Mouse (Mus musculus): ENCODE measurements around the gene Armc9.

Armc9 gene

DNA sequence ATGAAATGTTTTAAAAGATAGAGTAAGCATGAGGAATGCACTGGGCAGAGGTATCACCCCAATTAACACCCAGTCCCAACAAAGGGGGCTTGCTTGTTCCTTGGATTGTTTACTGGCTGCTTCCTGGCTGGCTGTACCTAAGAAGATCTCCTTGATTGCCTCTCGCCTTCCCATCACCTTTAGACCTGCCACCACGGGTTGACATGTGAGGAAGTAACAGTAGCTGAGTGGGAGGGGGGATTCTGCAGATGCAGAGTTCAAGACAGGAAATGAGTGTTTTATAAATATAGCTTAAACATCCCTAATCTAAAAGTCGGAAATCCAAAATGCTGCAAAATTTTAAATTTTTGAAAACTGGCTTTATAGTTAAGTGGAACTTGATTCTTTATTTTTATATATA, 110.5 kb downstream of the Armc9 start:
- in situ Hi-C loops (cut with MboI, MseI) = loop anchor here in 1 of 2 experiments (10.0 kb wide), 2 partner anchors 300 to 670 kb away; no protein-coding TSS in a partner anchor

DNA sequence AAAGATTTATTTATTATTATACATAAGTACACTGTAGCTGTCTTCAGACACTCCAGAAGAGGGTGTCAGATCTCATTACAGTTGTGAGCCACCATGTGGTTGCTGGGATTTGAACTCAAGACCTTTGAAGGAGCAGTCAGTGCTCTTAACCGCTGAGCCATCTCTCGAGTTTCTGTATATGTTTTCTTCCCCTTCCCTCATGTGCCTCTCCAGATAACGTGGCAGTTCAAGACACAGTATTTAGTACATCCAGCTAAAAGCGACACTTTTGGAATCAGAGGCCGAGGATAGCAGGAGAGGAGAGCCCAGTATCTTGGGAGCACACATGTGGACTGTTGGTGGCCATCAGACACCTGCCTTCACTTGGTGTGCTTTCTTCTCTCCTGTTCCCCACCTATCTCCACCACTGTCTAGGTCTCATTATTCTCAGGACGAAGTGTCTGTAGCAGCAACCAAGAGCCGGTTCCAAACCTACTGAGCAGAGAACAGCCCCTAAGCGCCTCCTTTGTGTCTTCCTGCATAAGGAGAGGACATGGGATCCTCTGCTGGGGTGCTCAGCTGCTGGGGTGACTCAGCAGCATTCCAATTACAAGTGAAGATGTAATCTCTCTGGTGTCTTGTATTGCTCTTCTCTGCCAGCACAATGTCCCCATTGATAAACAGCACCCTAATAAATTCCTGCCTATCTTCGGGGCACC, 114.1 kb downstream of the Armc9 start:
- in situ Hi-C loops (cut with MboI, MseI) = loop anchor here in 1 of 2 experiments (10.0 kb wide), 2 partner anchors 296 to 666 kb away; no protein-coding TSS in a partner anchor

DNA sequence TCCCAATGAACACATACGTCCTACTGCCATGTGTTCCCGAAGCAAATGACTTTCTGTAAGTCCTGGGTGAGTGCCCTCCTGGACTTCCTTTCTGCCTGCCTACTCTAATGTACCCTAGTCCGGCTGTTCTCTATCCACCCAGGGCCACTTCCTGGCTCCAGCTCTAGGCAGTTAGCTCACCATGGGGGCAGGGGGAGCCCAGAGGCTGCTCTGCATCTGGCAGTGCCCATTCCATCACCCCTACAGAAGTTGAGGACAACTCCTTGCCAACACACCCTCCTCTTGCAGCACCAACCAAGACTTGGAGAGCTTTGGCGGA, 114.6 kb downstream of the Armc9 start:
- in situ Hi-C loops (cut with MboI, MseI) = loop anchor here in 1 of 2 experiments (10.0 kb wide), 2 partner anchors 296 to 666 kb away; no protein-coding TSS in a partner anchor

DNA sequence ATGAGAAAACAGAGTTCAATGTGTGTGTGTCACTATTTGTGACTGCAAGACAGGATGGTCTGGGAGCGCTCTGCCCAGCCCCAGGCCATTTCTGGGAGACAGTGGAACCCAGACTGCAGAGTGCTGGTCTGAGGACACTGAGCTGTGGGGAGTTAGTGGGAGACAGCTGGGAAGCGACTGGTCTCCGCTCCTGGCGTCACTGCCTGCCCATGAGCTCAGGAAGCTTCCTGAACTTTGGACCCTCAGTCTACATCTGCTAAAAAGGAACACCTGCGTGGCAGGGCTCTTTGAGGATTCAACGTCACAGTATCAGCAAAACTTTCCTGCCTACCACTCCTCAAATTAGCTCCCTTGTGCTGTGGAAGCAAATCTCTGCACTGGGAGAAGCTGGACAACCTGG, 117.1 kb downstream of the Armc9 start:
- in situ Hi-C loops (cut with MboI, MseI) = no loop called here

DNA sequence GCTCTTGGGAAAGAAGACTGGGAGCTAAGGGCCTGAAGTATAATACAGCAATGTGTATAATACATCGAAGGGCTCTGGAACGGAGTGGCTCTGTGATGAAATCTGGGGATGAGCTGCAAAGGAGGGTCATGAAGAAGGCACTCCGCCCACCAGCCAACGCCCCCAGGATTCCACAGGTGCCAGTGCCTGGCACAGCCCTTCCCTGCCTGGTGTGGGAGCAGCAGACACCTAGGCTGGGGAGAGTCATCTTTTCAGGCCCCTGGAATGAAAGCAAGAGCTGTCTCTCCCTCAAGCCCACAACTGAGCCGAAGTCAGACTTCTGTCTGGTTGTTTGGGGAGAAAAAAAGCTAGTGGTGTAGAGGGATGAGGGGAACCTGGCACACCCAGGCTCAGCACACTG, 122.5 kb downstream of the Armc9 start:
- in situ Hi-C loops (cut with MboI, MseI) = no loop called here

GRCm38 (mm10) chr1:86281781-86282536, 127.4 kb downstream of the Armc9 start:
- in situ Hi-C loops (cut with MboI, MseI) = no loop called here

GRCm38 (mm10) chr1:86284101-86284500, 129.5 kb downstream of the Armc9 start:
- in situ Hi-C loops (cut with MboI, MseI) = no loop called here

DNA sequence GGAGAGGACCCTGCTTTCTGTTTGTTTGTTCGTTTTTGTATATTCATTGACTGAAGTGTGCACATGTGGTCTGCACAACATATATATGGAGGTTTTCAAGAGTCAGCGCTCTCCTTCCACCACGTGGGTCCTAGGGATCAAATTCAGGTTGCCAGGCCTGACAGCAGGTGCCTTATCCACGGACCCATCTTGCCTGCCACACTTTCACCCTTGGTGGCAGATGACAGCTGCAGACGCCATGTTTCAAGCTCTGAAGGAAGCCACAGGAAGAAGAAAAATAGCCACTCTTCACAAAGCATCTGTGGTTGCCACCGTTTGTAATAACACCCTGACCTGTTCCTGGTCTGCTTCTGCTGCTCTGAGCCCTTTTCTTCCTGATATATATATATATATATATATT, 130.7 kb downstream of the Armc9 start:
- in situ Hi-C loops (cut with MboI, MseI) = no loop called here

GRCm38 (mm10) chr1:86287473-86287872, 132.9 kb downstream of the Armc9 start:
- in situ Hi-C loops (cut with MboI, MseI) = no loop called here

DNA sequence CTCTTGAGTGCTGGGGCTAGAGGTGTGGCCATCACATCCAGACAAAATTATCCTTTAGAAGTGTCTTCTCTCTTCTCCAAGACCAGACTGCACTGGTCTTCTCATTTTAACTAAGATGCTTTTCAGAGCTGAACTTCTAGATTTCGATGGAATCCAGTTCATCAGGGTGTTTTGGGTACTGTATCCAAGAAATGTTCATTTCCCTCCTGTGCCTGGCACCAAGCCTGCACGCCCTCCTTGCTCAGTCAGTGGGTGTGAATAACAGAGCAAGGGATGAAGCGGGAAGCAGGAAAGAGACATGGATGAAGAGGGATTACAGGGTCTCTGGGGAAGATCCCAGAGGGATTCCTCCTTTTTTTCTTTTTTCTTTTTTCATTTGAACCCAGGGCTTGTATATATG, 135.9 kb downstream of the Armc9 start:
- in situ Hi-C loops (cut with MboI, MseI) = no loop called here

DNA sequence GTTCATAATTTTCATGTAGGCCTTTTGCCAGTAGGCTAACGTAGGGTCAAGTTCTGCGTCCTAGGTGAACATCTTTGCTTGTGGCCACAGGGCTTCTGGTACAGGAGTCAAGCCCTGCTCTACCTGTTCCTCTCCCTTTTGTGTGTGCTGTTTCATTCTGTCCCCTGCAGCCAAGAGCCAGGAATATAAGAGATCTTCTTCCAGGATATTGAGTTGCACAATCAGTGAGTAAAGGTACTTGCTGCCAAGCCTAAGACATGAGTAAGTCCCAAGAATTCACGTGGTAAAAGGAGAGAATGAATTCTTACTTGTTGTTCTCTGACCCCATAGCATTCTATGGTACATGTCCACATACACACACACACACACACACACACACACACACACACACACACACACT, 138.5 kb downstream of the Armc9 start:
- in situ Hi-C loops (cut with MboI, MseI) = no loop called here

GRCm38 (mm10) chr1:86293868-86294267, 139.3 kb downstream of the Armc9 start:
- in situ Hi-C loops (cut with MboI, MseI) = no loop called here

GRCm38 (mm10) chr1:86294472-86294871, 139.9 kb downstream of the Armc9 start:
- in situ Hi-C loops (cut with MboI, MseI) = no loop called here

- in situ Hi-C loops (cut with MboI, MseI) = no loop called here
Measured at GRCm38 (mm10) chr1:86300093-86300492, 145.5 kb downstream of the Armc9 start.

DNA sequence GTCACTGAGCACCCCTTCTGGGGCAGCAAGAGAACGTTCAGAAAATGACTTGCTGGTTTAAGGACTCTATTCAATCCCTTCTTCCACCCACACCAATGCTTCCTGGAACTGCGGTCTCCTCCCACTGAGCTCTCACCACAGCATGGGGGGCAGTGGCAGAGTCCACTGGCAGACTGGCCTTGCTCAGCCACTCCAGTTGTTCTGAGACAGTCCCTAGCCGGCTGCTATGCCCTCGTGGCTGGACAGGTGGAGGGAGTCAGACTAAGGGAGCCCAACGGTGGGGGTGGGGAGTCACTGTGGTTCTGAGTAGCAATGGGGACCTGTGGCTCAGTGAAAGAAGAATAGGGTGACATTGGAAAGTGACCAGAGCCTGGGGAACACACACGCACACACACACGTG, 146.2 kb downstream of the Armc9 start:
- in situ Hi-C loops (cut with MboI, MseI) = no loop called here

DNA sequence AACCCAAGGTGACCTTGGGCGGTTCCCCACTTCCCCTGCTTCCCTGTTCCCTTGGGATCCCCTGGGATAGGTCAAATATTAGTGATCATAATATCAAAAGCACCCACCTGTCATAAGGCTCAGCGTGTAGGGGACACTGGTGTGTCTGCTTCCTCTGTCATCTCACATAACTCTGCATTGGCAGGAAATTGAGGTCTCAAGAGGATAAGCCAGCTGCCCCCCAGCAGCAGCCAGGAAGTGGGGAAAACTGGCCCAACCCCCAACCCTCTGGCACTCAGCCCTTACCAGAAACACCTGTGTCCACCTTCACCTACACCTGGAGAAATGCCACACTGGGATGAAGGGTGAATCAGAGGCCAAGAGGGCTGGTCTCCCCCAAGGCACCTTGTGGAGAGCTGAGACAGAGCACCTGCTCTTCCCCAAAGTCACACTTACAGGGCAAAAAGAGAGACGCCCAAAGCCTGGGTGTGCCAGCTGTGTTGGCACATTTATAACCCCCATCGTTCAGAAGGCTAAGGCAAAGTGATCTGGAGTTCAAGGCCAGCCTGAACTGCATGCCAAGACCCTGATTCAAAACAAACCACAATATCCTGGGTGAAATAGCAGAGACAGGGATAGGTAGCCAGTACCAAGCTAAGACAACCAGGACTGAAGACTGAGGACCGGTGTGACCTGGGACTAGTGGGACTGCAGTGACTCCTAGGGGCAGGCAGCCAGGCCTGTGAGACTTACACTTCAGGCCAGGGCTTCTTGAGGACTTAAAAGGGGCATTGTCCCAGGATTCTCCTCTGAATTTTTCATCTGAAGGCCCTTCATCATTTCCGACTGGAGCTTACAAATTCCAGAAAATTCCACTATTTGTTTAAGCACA, 146.9 kb downstream of the Armc9 start:
- in situ Hi-C loops (cut with MboI, MseI) = no loop called here

- in situ Hi-C loops (cut with MboI, MseI) = no loop called here
Measured at GRCm38 (mm10) chr1:86302532-86302931, 148.0 kb downstream of the Armc9 start, which contains the start of gene B3gnt7. TSS of gene B3gnt7 (plus strand) at chr1:86302832.

- in situ Hi-C loops (cut with MboI, MseI) = no loop called here
Measured at GRCm38 (mm10) chr1:86303063-86303872, 148.7 kb downstream of the Armc9 start.

DNA sequence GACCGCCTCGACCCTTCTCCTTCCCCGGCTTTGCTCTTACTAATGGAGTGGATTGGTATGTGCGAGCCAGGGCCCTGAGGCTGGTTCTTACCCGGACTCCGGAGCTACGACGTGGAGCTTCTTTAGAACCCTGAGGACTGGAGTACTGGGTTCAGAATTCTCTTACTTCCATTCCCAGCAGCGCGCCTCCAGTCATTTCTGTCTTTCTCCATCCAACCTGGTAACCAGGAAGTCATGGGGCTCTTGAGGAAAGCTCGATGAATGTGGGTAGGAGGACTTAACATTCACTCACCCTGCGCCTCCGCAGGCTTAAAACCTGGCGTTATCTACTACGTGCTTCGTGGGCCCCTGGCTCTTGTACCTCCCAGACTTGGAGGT, 149.3 kb downstream of the Armc9 start:
- in situ Hi-C loops (cut with MboI, MseI) = no loop called here

DNA sequence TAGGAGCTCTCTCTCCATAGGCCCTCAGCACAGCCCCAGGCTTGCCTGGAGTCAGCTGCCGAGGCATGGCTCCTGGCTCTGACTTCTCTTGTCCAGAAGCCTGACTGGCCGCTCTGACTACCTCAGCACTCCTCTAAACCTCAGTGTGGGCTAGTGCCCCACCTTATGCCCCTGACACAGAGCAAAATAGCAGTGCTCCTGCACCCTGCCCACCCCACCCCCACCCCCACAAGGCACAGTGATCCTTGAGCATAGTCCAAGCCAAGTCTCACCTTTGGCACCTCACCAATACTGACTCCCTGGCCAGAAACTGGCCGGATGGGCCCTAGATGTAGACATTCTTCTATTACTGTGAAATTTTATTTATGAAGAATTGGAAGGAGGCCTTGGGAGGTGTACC, 152.1 kb downstream of the Armc9 start:
- in situ Hi-C loops (cut with MboI, MseI) = no loop called here

GRCm38 (mm10) chr1:86307177-86307762, 152.7 kb downstream of the Armc9 start:
- in situ Hi-C loops (cut with MboI, MseI) = no loop called here

All from T-helper 17 cell (primary cell).